Mouse (Mus musculus) intestine, embryonic 14.5 days (tissue): ENCODE data around the gene Desi1. TPM values are rescaled to one million over a fixed set of nuclear protein-coding genes. Genes with fewer than 3 reads are reported as not detected.

Experiments used
- polyA plus RNA-seq: library from polyadenylated mRNA; unstranded; fragments of >200 nt; fragmentation: Nextera tagmentation; extraction: Ambion mirVana; gene quantifications from 2 replicates; pipeline ENCODE4 v1.2.1, GENCODE M21; 2014

Gene Desi1
- polyA plus RNA-seq, 1 experiment from 2014 or later = 26.7 TPM

Other genes with a start within 250 kb of the Desi1 start
- gene Tef, start 231.4 kb downstream of the Desi1 start, polyA plus RNA-seq = 17.7 and 21.0 TPM in 2 replicates
- 23.0 TPM in 2 replicates for gene Tob2, start 175.1 kb downstream of the Desi1 start, polyA plus RNA-seq
- 179 and 194 TPM in 2 replicates for gene Phf5a, start 162.0 kb downstream of the Desi1 start, polyA plus RNA-seq
- gene Aco2, start 161.6 kb downstream of the Desi1 start, polyA plus RNA-seq = 171 and 178 TPM in 2 replicates
- gene Polr3h, start 107.6 kb downstream of the Desi1 start, polyA plus RNA-seq = 75.4 and 79.5 TPM in 2 replicates
- gene Csdc2, start 97.1 kb downstream of the Desi1 start, polyA plus RNA-seq = 16.0 and 19.4 TPM in 2 replicates
- 25.8 and 26.6 TPM in 2 replicates for gene Pmm1, start 72.9 kb downstream of the Desi1 start, polyA plus RNA-seq
- gene 1700029P11Rik, start 53.3 kb downstream of the Desi1 start, polyA plus RNA-seq = not detected in 2 replicates
- gene Xrcc6, start 46.0 kb downstream of the Desi1 start, polyA plus RNA-seq = 87.0 and 96.7 TPM in 2 replicates
- 301 and 329 TPM in 2 replicates for gene Snu13, start 13.7 kb upstream of the Desi1 start, polyA plus RNA-seq
- not detected in 2 replicates for gene 4930407I10Rik, start 25.3 kb upstream of the Desi1 start, polyA plus RNA-seq
- not detected in 2 replicates for gene Mei1, start 36.1 kb upstream of the Desi1 start, polyA plus RNA-seq
- gene Ccdc134, start 94.1 kb upstream of the Desi1 start, polyA plus RNA-seq = 14.2 and 15.3 TPM in 2 replicates
- gene Srebf2, start 113.3 kb upstream of the Desi1 start, polyA plus RNA-seq = 136 and 144 TPM in 2 replicates
- gene Shisa8, start 179.0 kb upstream of the Desi1 start, polyA plus RNA-seq = 0.15 TPM in 2 replicates
- 0.11 and 0.15 TPM in 2 replicates for gene Tnfrsf13c, start 190.5 kb upstream of the Desi1 start, polyA plus RNA-seq
- 64.9 and 70.3 TPM in 2 replicates for gene Cenpm, start 210.9 kb upstream of the Desi1 start, polyA plus RNA-seq
- 0.15 TPM in 1 of 2 replicates, not detected in the other for gene 1500009C09Rik, start 218.5 kb upstream of the Desi1 start, polyA plus RNA-seq
- 16.0 and 18.3 TPM in 2 replicates for gene Sept3, start 241.0 kb upstream of the Desi1 start, polyA plus RNA-seq